Mouse (Mus musculus) layer of hippocampus, adult 9-11 months (tissue): ENCODE data around the gene Psph.
"Not testable (repeated sequence)": the region's sequence is repeated elsewhere in the genome, so short reads cannot be mapped to it uniquely, and the experiment has no call there.

Experiments
- DNase-seq: peaks from one replicate; pipeline ENCODE4 v3.0.0; 2022

Gene Psph

GRCm38 (mm10) chr5:129786818-129787790 is at the start of gene Psph:
Gene Psph, minus strand, starts transcription at chr5:129787449.
- DNase-seq: peak; percentile 98

- DNase-seq: not testable (repeated sequence)
These were observed 3.3 kb upstream of the Psph start for GRCm38 (mm10) chr5:129790591-129790990.

- DNase-seq: no peak
These were observed 757 bp upstream of the Psph start for GRCm38 (mm10) chr5:129787818-129788593.

GRCm38 (mm10) chr5:129786161-129786560 is 1.1 kb downstream of the Psph start:
- DNase-seq: no peak

- DNase-seq: no peak
These were observed 1.9 kb downstream of the Psph start for GRCm38 (mm10) chr5:129785235-129785870.

GRCm38 (mm10) chr5:129782211-129782610 is 5.0 kb downstream of the Psph start:
- no peak for DNase-seq

- no peak for DNase-seq
These were observed 7.1 kb downstream of the Psph start for GRCm38 (mm10) chr5:129780131-129780530.

GRCm38 (mm10) chr5:129778996-129779716 is 8.1 kb downstream of the Psph start:
- peak; percentile 77 for DNase-seq

- no peak for DNase-seq
These were observed 8.8 kb downstream of the Psph start for GRCm38 (mm10) chr5:129778348-129778995.

- no peak for DNase-seq
These were observed 12.6 kb downstream of the Psph start for GRCm38 (mm10) chr5:129774661-129775060.

GRCm38 (mm10) chr5:129773330-129773729 is 13.9 kb downstream of the Psph start:
- not testable (repeated sequence) for DNase-seq

GRCm38 (mm10) chr5:129772433-129772832 is 14.8 kb downstream of the Psph start:
- no peak for DNase-seq

GRCm38 (mm10) chr5:129770443-129771355 is 16.6 kb downstream of the Psph start:
- DNase-seq: no peak

GRCm38 (mm10) chr5:129761865-129762540 is 25.2 kb downstream of the Psph start:
- DNase-seq: peak; percentile 90

- no peak for DNase-seq
These were observed 27.2 kb downstream of the Psph start for GRCm38 (mm10) chr5:129759929-129760480.

GRCm38 (mm10) chr5:129756886-129757285 is 30.4 kb downstream of the Psph start:
- DNase-seq: no peak

GRCm38 (mm10) chr5:129744050-129744449 is 43.2 kb downstream of the Psph start:
- DNase-seq: no peak

GRCm38 (mm10) chr5:129742903-129743488 is 44.3 kb downstream of the Psph start:
- DNase-seq: no peak

GRCm38 (mm10) chr5:129740976-129741375 is 46.3 kb downstream of the Psph start:
- DNase-seq: no peak
